Mouse (Mus musculus): Measurements from ENCODE around the gene Ndufs8.

- no peak for TF ChIP-seq CTCF (IDR thresholded peaks at IDR 0.05; ENCODE audit: low read depth)
- TF ChIP-seq EP300 (IDR thresholded peaks at IDR 0.05; ENCODE audit: low read depth), result no peak
Measured at GRCm38 (mm10) chr19:3947813-3948212, 35.2 kb upstream of the Ndufs8 start.
